Mouse (Mus musculus) kidney, adult 2 months (tissue): ENCODE measurements around the gene Xbp1.

Source experiments
- CTCF ChIP-seq: fragments of 200-500 bp; conservative IDR thresholded peaks from 2 replicates; pipeline ENCODE4 v1.5.1; 2011; ENCODE audit warnings: low read depth, mild to moderate bottlenecking, control low read depth, low read length, moderate library complexity, mixed read lengths; ENCODE audit not compliant: insufficient read depth, insufficient read length
- POLR2A ChIP-seq: fragments of 200-500 bp; IDR thresholded peaks from one replicate; pipeline ENCODE4 v1.6.1; 2011; ENCODE audit warnings: low read depth, low read length, control low read depth

DNA sequence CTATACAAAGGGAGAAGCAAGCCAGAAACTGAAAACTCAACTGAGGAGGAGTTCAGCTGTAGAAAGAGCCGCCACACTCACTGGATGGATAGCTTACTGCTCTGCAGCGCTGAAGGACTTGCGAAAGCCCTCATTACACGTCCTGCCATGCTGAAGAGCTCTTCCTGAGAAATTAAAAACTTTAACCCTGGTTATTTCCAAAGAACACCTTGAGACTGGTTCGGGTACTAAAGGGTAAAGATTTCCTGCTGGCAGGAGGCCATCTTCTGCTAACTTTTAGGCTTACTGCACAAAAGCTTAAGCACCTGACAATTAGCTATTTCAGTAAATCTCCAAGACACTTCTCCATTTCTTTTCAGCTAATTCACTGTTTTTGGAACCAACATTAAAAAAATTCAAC lies 9.7 kb downstream of the Xbp1 start:
- TF ChIP-seq POLR2A = no peak
- no peak for TF ChIP-seq CTCF
